Mouse (Mus musculus) lung, postnatal 0 days (tissue): ENCODE data around the gene Gimap7.

ENCODE experiments used
- CTCF ChIP-seq: IDR thresholded peaks from 2 replicates; pipeline ENCODE4 v1.5.1; 2016; ENCODE audit warnings: antibody characterized with exemption, mild to moderate bottlenecking
- EP300 ChIP-seq: IDR thresholded peaks from 2 replicates; pipeline ENCODE4 v1.6.1; 2016; ENCODE audit warnings: antibody characterized with exemption, mild to moderate bottlenecking, control low read depth

- TF ChIP-seq CTCF (peak; percentile 33; the same call in 1 of the 2 replicates), EP300 (no peak)
These were observed 33.6 kb upstream of the Gimap7 start for GRCm38 (mm10) chr6:48684806-48685205.
